Mouse (Mus musculus): ENCODE results near the gene Ccdc158. TPM values are rescaled to one million over a fixed set of nuclear protein-coding genes. Genes with fewer than 3 reads are reported as not detected.

The Ccdc158 gene
- polyA plus RNA-seq, 1 experiment = 0.09 TPM

DNA sequence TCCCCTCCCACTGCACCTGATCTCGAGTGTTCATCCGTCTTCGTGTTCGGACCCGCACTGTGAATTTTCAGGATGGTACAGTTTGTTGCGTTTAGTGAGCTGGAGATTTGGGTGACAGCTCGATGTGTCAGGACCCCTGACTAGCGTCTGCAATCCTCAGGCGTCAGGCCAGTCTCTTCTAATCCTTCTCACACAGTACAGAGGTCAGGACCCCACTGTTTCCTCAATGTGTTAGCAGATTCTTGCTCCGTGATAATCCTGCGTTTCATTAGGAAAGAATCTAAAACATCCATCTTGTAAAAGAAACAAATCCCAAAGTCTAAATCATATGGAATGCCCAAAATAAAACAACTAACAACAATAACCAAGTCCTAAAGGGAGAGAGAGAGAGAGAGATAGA lies 26.7 kb upstream of the Ccdc158 start:
- H3K27ac ChIP-seq (ENCODE audit: control insufficient read depth, insufficient read depth, low read length) = no peak overlapping the region
- no peaks in the 10 kb centered on the region for H3K36me3 ChIP-seq (ENCODE audit: control insufficient read depth, insufficient read depth, low read length)
- TF ChIP-seq POLR2A (IDR thresholded peaks at IDR 0.05; ENCODE audit: control insufficient read depth, extremely low read depth, insufficient read depth, low read length, poor library complexity) = no peak
- TF ChIP-seq CTCF (IDR thresholded peaks at IDR 0.05; ENCODE audit: borderline replicate concordance, control insufficient read depth, extremely low read depth, insufficient read depth, low read length, poor library complexity) = no peak
- DNase-seq = no peak
- H3K4me1 ChIP-seq (replicated peaks; ENCODE audit: control insufficient read depth, insufficient read depth, low read length) = no peaks in the 10 kb centered on the region
- H3K27me3 ChIP-seq (ENCODE audit: control insufficient read depth, insufficient read depth, low read length) = no peaks in the 10 kb centered on the region; the same call in 1 of the 2 replicates
- no peak overlapping the region for H3K4me3 ChIP-seq (ENCODE audit: control insufficient read depth, insufficient read depth, low read length)
- WGBS = 82% methylated on average over 11 of the region's 11 CpGs

DNA sequence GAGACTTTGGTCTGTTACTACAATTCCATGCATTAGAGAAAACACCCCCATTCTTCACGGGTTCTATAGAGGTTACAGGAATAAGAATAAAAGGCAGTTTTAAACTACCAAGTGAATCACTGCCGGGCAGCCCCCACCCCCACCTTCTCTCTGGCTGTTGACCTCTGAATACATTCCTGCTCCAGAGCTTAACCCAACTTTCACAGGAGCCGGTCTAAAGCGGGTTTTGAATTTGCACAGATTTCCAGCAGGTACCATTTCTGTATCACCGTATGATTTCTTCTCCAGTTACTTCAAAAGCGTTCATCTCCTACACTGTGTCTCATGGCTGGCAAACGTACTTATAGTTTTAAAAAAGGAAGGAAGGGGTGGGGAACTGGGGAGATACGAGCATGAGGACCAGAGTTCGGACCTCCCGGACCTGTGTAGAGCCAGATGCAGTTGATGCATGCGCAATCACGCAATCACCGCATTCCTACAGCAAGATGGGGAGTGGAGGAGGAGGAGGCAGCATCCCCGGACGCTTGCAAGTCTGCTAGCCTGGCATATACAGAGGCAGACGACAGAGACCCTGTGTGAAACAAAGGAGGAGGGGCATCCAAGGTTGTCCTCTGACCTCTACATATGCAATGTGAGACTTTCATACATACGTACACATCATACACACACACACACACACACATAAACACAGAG lies 23.9 kb upstream of the Ccdc158 start:
- H3K4me1 ChIP-seq (replicated peaks; ENCODE audit: control insufficient read depth, insufficient read depth, low read length) = no peaks in the 10 kb centered on the region
- 50% methylated on average over 17 of the region's 17 CpGs for WGBS
- H3K4me3 ChIP-seq (ENCODE audit: control insufficient read depth, insufficient read depth, low read length) = no peak overlapping the region
- TF ChIP-seq CTCF (IDR thresholded peaks at IDR 0.05; ENCODE audit: borderline replicate concordance, control insufficient read depth, extremely low read depth, insufficient read depth, low read length, poor library complexity) = no peak
- no peak for TF ChIP-seq POLR2A (IDR thresholded peaks at IDR 0.05; ENCODE audit: control insufficient read depth, extremely low read depth, insufficient read depth, low read length, poor library complexity)
- H3K36me3 ChIP-seq (ENCODE audit: control insufficient read depth, insufficient read depth, low read length) = no peaks in the 10 kb centered on the region
- no peak for DNase-seq
- no peak overlapping the region for H3K27ac ChIP-seq (ENCODE audit: control insufficient read depth, insufficient read depth, low read length)
- H3K27me3 ChIP-seq (ENCODE audit: control insufficient read depth, insufficient read depth, low read length) = no peaks in the 10 kb centered on the region; the same call in 1 of the 2 replicates

DNA sequence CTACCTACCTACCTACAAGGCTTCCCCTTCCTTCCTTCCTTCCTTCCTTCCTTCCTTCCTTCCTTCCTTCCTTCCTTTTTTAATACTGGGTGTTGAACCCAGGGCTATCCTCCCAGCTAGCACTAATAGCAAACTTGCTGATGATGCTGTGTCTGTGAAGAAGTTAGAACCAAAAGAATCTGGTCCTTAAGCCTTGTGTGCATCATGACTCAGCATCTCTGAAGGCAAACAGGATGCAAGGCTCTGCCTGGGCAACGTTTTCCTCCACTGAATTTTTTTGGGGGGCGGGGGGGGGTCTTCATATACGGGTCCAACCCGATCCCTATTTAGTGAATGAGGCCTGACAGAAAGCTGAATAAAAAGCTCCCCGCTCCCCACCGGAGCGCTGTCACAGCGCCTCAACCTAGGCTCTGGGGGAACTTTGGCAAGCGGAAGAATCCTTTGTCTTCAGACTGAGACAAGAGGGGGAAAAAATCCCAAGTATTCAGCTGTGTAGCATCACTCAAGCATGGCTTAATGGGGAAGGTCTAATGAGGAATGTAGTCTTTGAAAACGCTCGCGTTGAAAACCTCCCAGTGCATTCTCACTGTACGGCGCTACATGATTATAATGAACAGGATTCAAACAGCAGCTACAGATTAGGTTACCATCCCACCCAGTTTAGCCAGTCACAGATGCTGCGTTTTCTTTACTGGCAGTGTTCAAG lies 23.2 kb upstream of the Ccdc158 start:
- no peak for DNase-seq
- WGBS = 24% methylated on average over 15 of the region's 15 CpGs
- no peak overlapping the region for H3K27ac ChIP-seq (ENCODE audit: control insufficient read depth, insufficient read depth, low read length)
- no peak overlapping the region for H3K4me3 ChIP-seq (ENCODE audit: control insufficient read depth, insufficient read depth, low read length)
- no peaks in the 10 kb centered on the region for H3K36me3 ChIP-seq (ENCODE audit: control insufficient read depth, insufficient read depth, low read length)
- no peaks in the 10 kb centered on the region; the same call in 1 of the 2 replicates for H3K27me3 ChIP-seq (ENCODE audit: control insufficient read depth, insufficient read depth, low read length)
- no peaks in the 10 kb centered on the region for H3K4me1 ChIP-seq (replicated peaks; ENCODE audit: control insufficient read depth, insufficient read depth, low read length)
- TF ChIP-seq POLR2A (IDR thresholded peaks at IDR 0.05; ENCODE audit: control insufficient read depth, extremely low read depth, insufficient read depth, low read length, poor library complexity) = no peak
- TF ChIP-seq CTCF (IDR thresholded peaks at IDR 0.05; ENCODE audit: borderline replicate concordance, control insufficient read depth, extremely low read depth, insufficient read depth, low read length, poor library complexity) = no peak

GRCm38 (mm10) chr5:92694316-92694995 lies 19.4 kb upstream of the Ccdc158 start:
- no peak for TF ChIP-seq POLR2A (IDR thresholded peaks at IDR 0.05; ENCODE audit: control insufficient read depth, extremely low read depth, insufficient read depth, low read length, poor library complexity)
- Histone ChIP-seq H3K4me1 (replicated peaks; ENCODE audit: control insufficient read depth, insufficient read depth, low read length) (no peaks in the 10 kb centered on the region), H3K36me3 (ENCODE audit: control insufficient read depth, insufficient read depth, low read length) (no peaks in the 10 kb centered on the region), H3K27me3 (ENCODE audit: control insufficient read depth, insufficient read depth, low read length) (no peaks in the 10 kb centered on the region; the same call in 1 of the 2 replicates), H3K27ac (ENCODE audit: control insufficient read depth, insufficient read depth, low read length) (no peak overlapping the region), H3K4me3 (ENCODE audit: control insufficient read depth, insufficient read depth, low read length) (no peak overlapping the region)
- DNase-seq = no peak
- WGBS = 92% methylated on average over 10 of the region's 10 CpGs

- no peak for TF ChIP-seq POLR2A (IDR thresholded peaks at IDR 0.05; ENCODE audit: control insufficient read depth, extremely low read depth, insufficient read depth, low read length, poor library complexity)
- TF ChIP-seq CTCF (IDR thresholded peaks at IDR 0.05; ENCODE audit: borderline replicate concordance, control insufficient read depth, extremely low read depth, insufficient read depth, low read length, poor library complexity) = no peak
- Histone ChIP-seq H3K4me3 (ENCODE audit: control insufficient read depth, insufficient read depth, low read length) (no peak overlapping the region), H3K27me3 (ENCODE audit: control insufficient read depth, insufficient read depth, low read length) (no peaks in the 10 kb centered on the region; the same call in 1 of the 2 replicates), H3K36me3 (ENCODE audit: control insufficient read depth, insufficient read depth, low read length) (no peaks in the 10 kb centered on the region), H3K27ac (ENCODE audit: control insufficient read depth, insufficient read depth, low read length) (no peak overlapping the region), H3K4me1 (replicated peaks; ENCODE audit: control insufficient read depth, insufficient read depth, low read length) (no peaks in the 10 kb centered on the region)
- no peak for DNase-seq
- 90% methylated on average over 3 of the region's 3 CpGs for whole genome bisulfite sequencing
These were observed 18.7 kb upstream of the Ccdc158 start for GRCm38 (mm10) chr5:92693744-92694143.

DNA sequence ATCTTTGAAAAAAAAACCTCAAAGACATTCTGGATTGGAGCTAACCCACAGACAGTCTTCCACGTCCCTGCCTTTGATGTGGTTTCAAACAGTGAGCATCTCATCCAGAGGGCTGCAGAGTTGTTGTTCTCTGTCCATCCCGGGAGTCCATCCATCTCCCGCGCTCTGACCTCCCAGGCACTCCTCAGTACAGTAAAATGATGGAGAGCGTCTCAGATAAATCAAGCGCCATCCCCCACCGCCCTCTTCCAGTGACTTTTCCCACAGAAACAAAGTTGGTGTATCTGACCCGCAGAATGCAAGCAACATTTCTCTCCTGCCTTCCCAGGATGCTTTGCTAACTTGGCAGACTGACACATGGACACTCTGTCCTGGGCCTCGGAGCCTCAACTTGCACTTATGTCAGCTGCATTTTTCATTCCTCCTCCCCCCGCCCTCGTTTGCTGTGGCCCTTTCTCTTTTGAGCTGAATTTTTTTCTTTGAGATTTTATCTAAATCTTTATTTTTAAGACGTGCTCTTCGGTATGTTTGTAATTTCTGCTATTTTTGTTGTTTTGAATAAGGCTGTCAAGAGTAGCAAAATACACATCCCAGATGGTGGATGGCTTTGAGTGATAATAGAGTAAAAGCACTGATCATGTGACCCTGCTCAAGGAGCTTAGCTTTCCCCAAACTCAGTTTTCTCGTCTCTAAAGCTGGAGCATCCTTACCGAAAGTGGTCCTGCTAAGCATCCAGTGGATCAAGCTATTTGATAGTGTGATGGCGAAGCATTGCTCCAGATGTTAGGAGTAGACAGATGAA lies 17.3 kb upstream of the Ccdc158 start:
- H3K4me1 ChIP-seq (replicated peaks; ENCODE audit: control insufficient read depth, insufficient read depth, low read length) = no peaks in the 10 kb centered on the region
- DNase-seq = no peak
- H3K4me3 ChIP-seq (ENCODE audit: control insufficient read depth, insufficient read depth, low read length) = no peak overlapping the region
- 80% methylated on average over 16 of the region's 16 CpGs for WGBS
- H3K27ac ChIP-seq (ENCODE audit: control insufficient read depth, insufficient read depth, low read length) = no peak overlapping the region
- H3K36me3 ChIP-seq (ENCODE audit: control insufficient read depth, insufficient read depth, low read length) = no peaks in the 10 kb centered on the region
- TF ChIP-seq CTCF (IDR thresholded peaks at IDR 0.05; ENCODE audit: borderline replicate concordance, control insufficient read depth, extremely low read depth, insufficient read depth, low read length, poor library complexity) = no peak
- TF ChIP-seq POLR2A (IDR thresholded peaks at IDR 0.05; ENCODE audit: control insufficient read depth, extremely low read depth, insufficient read depth, low read length, poor library complexity) = no peak
- no peaks in the 10 kb centered on the region for H3K27me3 ChIP-seq (ENCODE audit: control insufficient read depth, insufficient read depth, low read length)

Data from thymus, adult 2 months (tissue).